Mouse (Mus musculus): Measurements from ENCODE around the gene Pan2.

- TF ChIP-seq GATA1 (IDR thresholded peaks at IDR 0.05; ENCODE audit: low read length): no peak
- no peak for TF ChIP-seq TAL1 (IDR thresholded peaks at IDR 0.05; ENCODE audit: low read length)
These were observed 46.8 kb upstream of the Pan2 start for GRCm38 (mm10) chr10:128256328-128256727.

Data from erythroblast, embryonic 14.5 days (primary cell).